Mouse (Mus musculus) embryonic facial prominence, embryonic 11.5 days (tissue): ENCODE results near the gene Polr3f. TPM values are rescaled to one million over a fixed set of nuclear protein-coding genes. Genes with fewer than 3 reads are reported as not detected.

ENCODE experiments used
- polyA plus RNA-seq: library from polyadenylated mRNA; unstranded; fragments of >200 nt; fragmentation: Nextera tagmentation; extraction: Ambion mirVana; gene quantifications from 2 replicates; pipeline ENCODE4 v1.2.1, GENCODE M21; 2014

The Polr3f gene
- polyA plus RNA-seq, 1 experiment from 2014 or later: 28.0 TPM

Other genes with a start within 250 kb of the Polr3f start
- 0.53 and 0.63 TPM in 2 replicates for gene Ovol2, start 195.6 kb upstream of the Polr3f start, polyA plus RNA-seq
- 39.2 and 41.2 TPM in 2 replicates for gene Kat14, start 158.7 kb upstream of the Polr3f start, polyA plus RNA-seq
- gene Pet117, start 158.7 kb upstream of the Polr3f start, polyA plus RNA-seq: not detected in 2 replicates
- gene Dzank1, start 304 bp upstream of the Polr3f start, polyA plus RNA-seq: 0.81 and 1.5 TPM in 2 replicates
- gene Rbbp9, start 23.2 kb downstream of the Polr3f start, polyA plus RNA-seq: 79.1 and 84.1 TPM in 2 replicates
- 103 and 105 TPM in 2 replicates for gene Sec23b, start 28.5 kb downstream of the Polr3f start, polyA plus RNA-seq
- gene Smim26, start 66.3 kb downstream of the Polr3f start, polyA plus RNA-seq: 38.8 and 44.2 TPM in 2 replicates
- 42.8 and 43.4 TPM in 2 replicates for gene Dtd1, start 72.2 kb downstream of the Polr3f start, polyA plus RNA-seq